Mouse (Mus musculus): ENCODE data around the gene Adat3.

DNA sequence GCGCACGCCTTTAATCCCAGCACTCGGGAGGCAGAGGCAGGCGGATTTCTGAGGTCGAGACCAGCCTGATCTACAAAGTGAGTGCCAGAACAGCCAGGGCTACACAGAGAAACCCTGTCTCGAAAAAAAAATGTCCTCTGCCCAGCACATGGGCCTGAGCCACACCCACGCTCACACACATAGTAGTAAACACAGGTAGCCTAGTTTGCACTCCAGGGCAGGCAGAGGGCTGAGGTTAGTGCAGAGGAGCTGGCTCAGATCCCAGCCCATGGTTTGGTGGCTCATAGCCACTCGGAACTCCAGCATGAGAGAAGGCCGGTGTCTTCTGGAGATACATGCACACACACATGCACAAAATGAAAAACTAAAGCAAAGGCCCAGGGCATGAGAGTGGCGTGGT, 44.3 kb downstream of the Adat3 start:
- TF ChIP-seq MAFK (IDR thresholded peaks at IDR 0.05; ENCODE audit: insufficient read depth, low read depth, low read length) (no peak), CHD2 (IDR thresholded peaks at IDR 0.05; ENCODE audit: low read depth, low read length) (no peak), HCFC1 (IDR thresholded peaks at IDR 0.05; ENCODE audit: borderline replicate concordance, insufficient read depth, low read length) (no peak), ZNF384 (IDR thresholded peaks at IDR 0.05; ENCODE audit: low read depth, low read length) (no peak), ZC3H11A (IDR thresholded peaks at IDR 0.05; ENCODE audit: borderline replicate concordance, low read depth, low read length) (no peak)

Measured in ES-E14 (cell line).